Comparison of ENCODE assay signal across 8 mouse cellular contexts in genomic region chr11:77893787-77894718, GRCm38 (mm10). TPM values are rescaled to one million over a fixed set of nuclear protein-coding genes. Genes with fewer than 3 reads are reported as not detected.
A peak's percentile ranks its signal among the peaks of the same experiment; 100 is the strongest.
DNase-seq lines count a peak whose midpoint lies in the region; ATAC-seq lines count a peak whose summit lies in the region.

Pipox (minus strand) TSS chr11:77894096.

- H3K9me3 ChIP-seq in embryonic facial prominence, embryonic 15.5 days (replicated peaks): no peaks in the 10 kb centered on the region
- H3K9me3 ChIP-seq in limb, embryonic 11.5 days (ENCODE audit: control insufficient read depth, low read length): no peaks in the 10 kb centered on the region
- no peaks in the 10 kb centered on the region for H3K9me3 ChIP-seq in midbrain, embryonic 13.5 days
- H3K9me3 ChIP-seq in stomach, embryonic 14.5 days (ENCODE audit: control insufficient read depth, low read depth, low read length): no peaks in the 10 kb centered on the region

- H3K27me3 ChIP-seq in embryonic facial prominence, embryonic 15.5 days: peaks cover 37% of the 10 kb centered on the region
- H3K27me3 ChIP-seq in limb, embryonic 11.5 days (ENCODE audit: control insufficient read depth, insufficient read depth, low read length): peaks cover 32% of the 10 kb centered on the region
- peaks cover 11% of the 10 kb centered on the region; the same call in 1 of the 2 replicates for H3K27me3 ChIP-seq in midbrain, embryonic 13.5 days
- peaks cover 6% of the 10 kb centered on the region; the same call in 1 of the 2 replicates for H3K27me3 ChIP-seq in stomach, embryonic 14.5 days (ENCODE audit: control insufficient read depth, insufficient read depth, low read length)

- peak within 1 kb of the TSS; percentile 23; the same call in 1 of the 2 replicates for H3K27ac ChIP-seq in embryonic facial prominence, embryonic 15.5 days (replicated peaks)
- no peak within 1 kb of the TSS for H3K27ac ChIP-seq in limb, embryonic 11.5 days (replicated peaks; ENCODE audit: low read depth, low read length)
- H3K27ac ChIP-seq in midbrain, embryonic 13.5 days: peak within 1 kb of the TSS; percentile 97
- peak within 1 kb of the TSS; percentile 64 for H3K27ac ChIP-seq in stomach, embryonic 14.5 days (ENCODE audit: low read length)

- H3K4me1 ChIP-seq in embryonic facial prominence, embryonic 15.5 days: peaks cover 29% of the 10 kb centered on the region
- peaks cover 7% of the 10 kb centered on the region for H3K4me1 ChIP-seq in limb, embryonic 11.5 days (ENCODE audit: control insufficient read depth, insufficient read depth, low read length)
- peaks cover 85% of the 10 kb centered on the region for H3K4me1 ChIP-seq in midbrain, embryonic 13.5 days (replicated peaks)
- H3K4me1 ChIP-seq in stomach, embryonic 14.5 days (ENCODE audit: control insufficient read depth, insufficient read depth, low read length): peaks cover 28% of the 10 kb centered on the region

- peak; percentile 83 for ATAC-seq in embryonic facial prominence, embryonic 15.5 days (ENCODE audit: insufficient number of reproducible peaks, low FRiP score, low TSS enrichment, low read depth)
- no peak for ATAC-seq in limb, embryonic 11.5 days (ENCODE audit: insufficient number of reproducible peaks, low FRiP score, low TSS enrichment, low read depth)
- ATAC-seq in midbrain, embryonic 13.5 days: peak; percentile 85
- peak; percentile 86 for ATAC-seq in stomach, embryonic 14.5 days (ENCODE audit: insufficient number of reproducible peaks, insufficient read depth, low FRiP score, low read depth)

- H3K4me2 ChIP-seq in embryonic facial prominence, embryonic 15.5 days (replicated peaks): 0 out of 2 replicates have a peak within 1 kb of the TSS, but pooled peaks have one; percentile 1
- 0 out of 2 replicates have a peak within 1 kb of the TSS, but pooled peaks have one; percentile 1 for H3K4me2 ChIP-seq in limb, embryonic 11.5 days (ENCODE audit: low read depth, severe bottlenecking)
- peak within 1 kb of the TSS; percentile 41 for H3K4me2 ChIP-seq in midbrain, embryonic 13.5 days (replicated peaks)
- H3K4me2 ChIP-seq in stomach, embryonic 14.5 days (replicated peaks; ENCODE audit: low read depth, low read length): peak within 1 kb of the TSS; percentile 25

- no peaks in the 10 kb centered on the region for H3K36me3 ChIP-seq in embryonic facial prominence, embryonic 15.5 days
- no peaks in the 10 kb centered on the region for H3K36me3 ChIP-seq in limb, embryonic 11.5 days (ENCODE audit: control insufficient read depth, insufficient read depth, low read length)
- H3K36me3 ChIP-seq in midbrain, embryonic 13.5 days: no peaks in the 10 kb centered on the region
- no peaks in the 10 kb centered on the region for H3K36me3 ChIP-seq in stomach, embryonic 14.5 days (ENCODE audit: control insufficient read depth, insufficient read depth, low read length)

- no peak within 1 kb of the TSS for H3K9ac ChIP-seq in embryonic facial prominence, embryonic 15.5 days
- no peak within 1 kb of the TSS for H3K9ac ChIP-seq in limb, embryonic 11.5 days (ENCODE audit: low read length)
- H3K9ac ChIP-seq in midbrain, embryonic 13.5 days (replicated peaks): peak within 1 kb of the TSS; percentile 4; the same call in 1 of the 2 replicates
- no peak within 1 kb of the TSS for H3K9ac ChIP-seq in stomach, embryonic 14.5 days (replicated peaks; ENCODE audit: low read depth, low read length)

- no peak within 1 kb of the TSS for H3K4me3 ChIP-seq in embryonic facial prominence, embryonic 15.5 days (replicated peaks)
- H3K4me3 ChIP-seq in limb, embryonic 11.5 days (ENCODE audit: low read depth, low read length): no peak within 1 kb of the TSS
- peak within 1 kb of the TSS; percentile 20 for H3K4me3 ChIP-seq in midbrain, embryonic 13.5 days (replicated peaks)
- H3K4me3 ChIP-seq in stomach, embryonic 14.5 days (ENCODE audit: low read depth, low read length): no peak within 1 kb of the TSS

- peak; percentile 28 to 38 for DNase-seq in thymus, adult 18-20 months
- DNase-seq in thymus, postnatal 0 days (ENCODE audit: low spot score): no peak
- DNase-seq in heart, adult 9 months (ENCODE audit: low spot score in 2 of 2): peak; percentile 73 to 82
- DNase-seq in kidney, adult 8-10 months: peak; percentile 98
- DNase-seq in limb, embryonic 11.5 days (ENCODE audit: low spot score): peak; percentile 71

- WGBS in embryonic facial prominence, embryonic 15.5 days: 25% methylated on average over 11 of the region's 11 CpGs
- 34% methylated on average over 11 of the region's 11 CpGs for WGBS in limb, embryonic 11.5 days
- 2% methylated on average over 11 of the region's 11 CpGs for WGBS in midbrain, embryonic 13.5 days
- 20% methylated on average over 11 of the region's 11 CpGs for WGBS in stomach, embryonic 14.5 days

RNA-seq across cellular contexts. Expression of gene Pipox, which starts in this region (rescaled TPM):
- polyA plus RNA-seq in thymus, postnatal 0 days (2015; fragmentation: Nextera tagmentation; extraction: Ambion mirVana): 2.8 TPM in 2 replicates
- 0.45 and 1.0 TPM in 2 replicates for polyA plus RNA-seq in embryonic facial prominence, embryonic 15.5 days (2015; fragmentation: Nextera tagmentation; extraction: Ambion mirVana)
- 0.30 and 0.72 TPM in 2 replicates for polyA plus RNA-seq in limb, embryonic 11.5 days (2014; fragmentation: Nextera tagmentation; extraction: Ambion mirVana)
- 8.6 and 11.0 TPM in 2 replicates for polyA plus RNA-seq in midbrain, embryonic 13.5 days (2015; fragmentation: Nextera tagmentation; extraction: Ambion mirVana)
- 13.4 and 14.2 TPM in 2 replicates for polyA plus RNA-seq in stomach, embryonic 14.5 days (2014; fragmentation: Nextera tagmentation; extraction: Ambion mirVana)

Comparison
In these comparisons a context has a peak if more than half of its experiments do, and no peak if none do; other contexts are left out.
1. Peak in DNase-seq and H3K4me2 ChIP-seq in limb, embryonic 11.5 days; RNA of the gene not detected or under 1 TPM.